Comparison of ENCODE assay signal across 8 mouse cellular contexts in the genomic region with DNA sequence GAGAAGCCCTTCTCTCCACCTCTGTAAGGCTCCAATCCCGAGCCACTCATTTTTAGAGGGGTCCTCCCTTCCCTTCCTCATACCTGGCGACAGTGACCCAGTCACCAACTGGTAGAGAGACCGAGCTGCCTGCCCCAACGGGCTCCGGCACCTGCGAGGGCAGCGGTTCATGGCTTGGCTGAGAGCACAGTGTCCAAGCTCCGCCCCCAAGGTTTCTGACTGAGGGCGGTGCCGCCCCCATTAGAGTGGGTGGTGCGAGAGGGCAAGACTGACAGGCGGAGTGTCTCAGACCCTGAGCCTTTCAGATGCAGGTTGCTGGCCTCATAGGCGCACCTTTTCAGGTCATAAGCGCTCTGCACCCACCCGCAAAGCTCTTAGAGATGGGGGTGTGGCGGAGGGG. TPM values are rescaled to one million over a fixed set of nuclear protein-coding genes. Genes with fewer than 3 reads are reported as not detected.
DNase-seq lines count a peak whose midpoint lies in the region; ATAC-seq and TF ChIP-seq lines count a peak whose summit lies in the region.

No protein-coding gene starts in this region.

- TF ChIP-seq POLR2A in liver, adult 2 months (IDR thresholded peaks at IDR 0.05; ENCODE audit: extremely low read depth, insufficient read depth, low read length), result no peak

- peak; percentile 78 for DNase-seq in CD4-positive, CD25-positive, alpha-beta regulatory T cell, adult 2 months (ENCODE audit: low read depth, low spot score)
- DNase-seq in R1 (ENCODE audit: low read depth, low spot score), result peak; percentile 91
- DNase-seq in hindbrain, embryonic 14.5 days (ENCODE audit: low spot score), result no peak
- DNase-seq in liver, adult 2 months (ENCODE audit: extremely low read depth, low read depth, low spot score), result peak; percentile 31
- peak; percentile 35 to 47 for DNase-seq in thymus, postnatal 10 days (ENCODE audit: low spot score in 2 of 2)
- no peak for DNase-seq in layer of hippocampus, postnatal 10 days (ENCODE audit: low spot score in 2 of 2)

- H3K4me3 ChIP-seq in embryonic facial prominence, embryonic 12.5 days, result no peak overlapping the region
- H3K4me3 ChIP-seq in hindbrain, embryonic 14.5 days (replicated peaks; ENCODE audit: low read length), result peak overlapping the region; percentile 29
- H3K4me3 ChIP-seq in liver, adult 2 months (ENCODE audit: insufficient read depth, low read depth, low read length), result peak overlapping the region; percentile 25; the same call in 1 of the 2 replicates
- peak overlapping the region; percentile 42 for H3K4me3 ChIP-seq in midbrain, embryonic 16.5 days (ENCODE audit: low read depth, low read length)

- peaks cover 38% of the 10 kb centered on the region for H3K27me3 ChIP-seq in embryonic facial prominence, embryonic 12.5 days
- no peaks in the 10 kb centered on the region; the same call in 1 of the 2 replicates for H3K27me3 ChIP-seq in hindbrain, embryonic 14.5 days (ENCODE audit: control insufficient read depth, insufficient read depth, low read length)
- no peaks in the 10 kb centered on the region for H3K27me3 ChIP-seq in liver, adult 2 months (ENCODE audit: control insufficient read depth, insufficient read depth, low read length)
- H3K27me3 ChIP-seq in midbrain, embryonic 16.5 days (ENCODE audit: control insufficient read depth, insufficient read depth, low read depth, low read length), result no peaks in the 10 kb centered on the region

- H3K9me3 ChIP-seq in embryonic facial prominence, embryonic 12.5 days, result no peaks in the 10 kb centered on the region
- H3K9me3 ChIP-seq in hindbrain, embryonic 14.5 days (ENCODE audit: control insufficient read depth, low read length), result no peaks in the 10 kb centered on the region
- H3K9me3 ChIP-seq in midbrain, embryonic 16.5 days (replicated peaks; ENCODE audit: control insufficient read depth, low read length, poor library complexity, severe bottlenecking), result no peaks in the 10 kb centered on the region

- 2% methylated on average over 16 of the region's 16 CpGs for WGBS in embryonic facial prominence, embryonic 12.5 days
- 2% methylated on average over 16 of the region's 16 CpGs for WGBS in hindbrain, embryonic 14.5 days
- 5% methylated on average over 16 of the region's 16 CpGs for WGBS in liver, adult 2 months
- 1% methylated on average over 16 of the region's 16 CpGs for WGBS in midbrain, embryonic 16.5 days

- no peak for ATAC-seq in embryonic facial prominence, embryonic 12.5 days (ENCODE audit: insufficient number of reproducible peaks, insufficient read depth, low FRiP score, low TSS enrichment)
- ATAC-seq in hindbrain, embryonic 14.5 days (ENCODE audit: low FRiP score), result peak; percentile 47
- ATAC-seq in midbrain, embryonic 16.5 days, result peak; percentile 59; the same call in 1 of the 2 replicates

- no peak overlapping the region for H3K9ac ChIP-seq in embryonic facial prominence, embryonic 12.5 days
- H3K9ac ChIP-seq in hindbrain, embryonic 14.5 days, result peak overlapping the region; percentile 48
- no peak overlapping the region for H3K9ac ChIP-seq in liver, adult 2 months (ENCODE audit: low read depth, low read length)
- peak overlapping the region; percentile 60 for H3K9ac ChIP-seq in midbrain, embryonic 16.5 days (ENCODE audit: low read depth, low read length)

- no peak overlapping the region for H3K27ac ChIP-seq in embryonic facial prominence, embryonic 12.5 days
- H3K27ac ChIP-seq in hindbrain, embryonic 14.5 days, result 0 out of 2 replicates have a peak overlapping the region, but pooled peaks have one; percentile 18
- H3K27ac ChIP-seq in liver, adult 2 months (replicated peaks; ENCODE audit: insufficient read depth, low read depth, low read length), result no peak overlapping the region
- H3K27ac ChIP-seq in midbrain, embryonic 16.5 days (ENCODE audit: low read length), result peak overlapping the region; percentile 6; the same call in 1 of the 2 replicates

- no peaks in the 10 kb centered on the region for H3K36me3 ChIP-seq in embryonic facial prominence, embryonic 12.5 days
- no peaks in the 10 kb centered on the region for H3K36me3 ChIP-seq in hindbrain, embryonic 14.5 days (replicated peaks; ENCODE audit: control insufficient read depth, insufficient read depth)
- no peaks in the 10 kb centered on the region for H3K36me3 ChIP-seq in liver, adult 2 months (ENCODE audit: control insufficient read depth, insufficient read depth, low read length)
- no peaks in the 10 kb centered on the region for H3K36me3 ChIP-seq in midbrain, embryonic 16.5 days (ENCODE audit: control insufficient read depth, insufficient read depth, low read length)

- no peak for TF ChIP-seq CTCF in liver, adult 2 months (IDR thresholded peaks at IDR 0.05; ENCODE audit: low read depth, low read length)

- H3K79me2 ChIP-seq in liver, adult 2 months (ENCODE audit: control insufficient read depth, insufficient read depth, low read length), result no peaks in the 10 kb centered on the region

- H3K4me2 ChIP-seq in embryonic facial prominence, embryonic 12.5 days (replicated peaks), result peak overlapping the region; percentile 44
- H3K4me2 ChIP-seq in hindbrain, embryonic 14.5 days (replicated peaks), result peak overlapping the region; percentile 54
- H3K4me2 ChIP-seq in midbrain, embryonic 16.5 days (ENCODE audit: low read length), result peak overlapping the region; percentile 80

- peaks cover 34% of the 10 kb centered on the region for H3K4me1 ChIP-seq in embryonic facial prominence, embryonic 12.5 days
- peaks cover 32% of the 10 kb centered on the region for H3K4me1 ChIP-seq in hindbrain, embryonic 14.5 days (replicated peaks; ENCODE audit: control insufficient read depth, insufficient read depth, low read length)
- 0 out of 2 replicates have a peak, but pooled peaks cover 1% of the 10 kb centered on the region for H3K4me1 ChIP-seq in liver, adult 2 months (ENCODE audit: control insufficient read depth, insufficient read depth, low read length)
- peaks cover 26% of the 10 kb centered on the region for H3K4me1 ChIP-seq in midbrain, embryonic 16.5 days (ENCODE audit: control insufficient read depth, insufficient read depth, low read length)

RNA-seq across cellular contexts. Expression of a gene that starts 3.7 kb away (rescaled TPM):
- polyA plus RNA-seq in embryonic facial prominence, embryonic 12.5 days (2016; fragmentation: Nextera tagmentation; extraction: Ambion mirVana), result 1.1 and 1.4 TPM in 2 replicates
- 14.1 and 17.6 TPM in 2 replicates for polyA plus RNA-seq in hindbrain, embryonic 14.5 days (2014; fragmentation: Nextera tagmentation; extraction: Ambion mirVana)
- total RNA-seq in liver, adult 2 months (2014; rRNA removed), result not detected in 2 replicates
- 0.02 and 0.04 TPM in 2 replicates for polyA plus RNA-seq in liver, adult 2 months (2012; rRNA removed)
- polyA plus RNA-seq in midbrain, embryonic 16.5 days (2015; fragmentation: Nextera tagmentation; extraction: Ambion mirVana), result 8.2 and 10.0 TPM in 2 replicates
- total RNA-seq in layer of hippocampus, postnatal 10 days (2021), result 100 to 1,000 TPM; 133 to 134 TPM

RNA-seq across cellular contexts. Expression of a gene that starts 28.5 kb away (rescaled TPM):
- 85.8 and 91.9 TPM in 2 replicates for polyA plus RNA-seq in embryonic facial prominence, embryonic 12.5 days (2016; fragmentation: Nextera tagmentation; extraction: Ambion mirVana)
- polyA plus RNA-seq in hindbrain, embryonic 14.5 days (2014; fragmentation: Nextera tagmentation; extraction: Ambion mirVana), result 88.2 and 95.4 TPM in 2 replicates
- 44.3 and 51.1 TPM in 2 replicates for total RNA-seq in liver, adult 2 months (2014; rRNA removed)
- polyA plus RNA-seq in liver, adult 2 months (2012; rRNA removed), result 9.4 and 11.1 TPM in 2 replicates
- 76.5 and 84.0 TPM in 2 replicates for polyA plus RNA-seq in midbrain, embryonic 16.5 days (2015; fragmentation: Nextera tagmentation; extraction: Ambion mirVana)
- 100 to 1,000 TPM; 134 to 157 TPM for total RNA-seq in layer of hippocampus, postnatal 10 days (2021)

Comparison
In these comparisons a context has a peak if more than half of its experiments do, and no peak if none do; other contexts are left out.
1. DNase-seq: peak in CD4-positive, CD25-positive, alpha-beta regulatory T cell, adult 2 months (single experiment), R1 (single experiment), liver, adult 2 months (single experiment) and thymus, postnatal 10 days (2 of 2); none in hindbrain, embryonic 14.5 days (single experiment) and layer of hippocampus, postnatal 10 days (0 of 2).
2. H3K27ac ChIP-seq: peak in hindbrain, embryonic 14.5 days (single experiment) and midbrain, embryonic 16.5 days (single experiment); none in embryonic facial prominence, embryonic 12.5 days (single experiment) and liver, adult 2 months (single experiment).
3. H3K9ac ChIP-seq: peak in hindbrain, embryonic 14.5 days (single experiment) and midbrain, embryonic 16.5 days (single experiment); none in embryonic facial prominence, embryonic 12.5 days (single experiment) and liver, adult 2 months (single experiment).
4. Peak in every context shown above with its lines, with median percentiles within 50 percentile points of each other: H3K4me2 ChIP-seq.